Mouse (Mus musculus) brown adipose tissue, adult 24 weeks (tissue): ENCODE results near the gene Map3k12. TPM values are rescaled to one million over a fixed set of nuclear protein-coding genes. Genes with fewer than 3 reads are reported as not detected.

Source experiments
- H3K27ac ChIP-seq: fragments of 200-500 bp; replicated peaks from 2 replicates; pipeline ENCODE4 v1.5.1; 2012; ENCODE audit warnings: low read depth, mild to moderate bottlenecking, low read length
- H3K4me1 ChIP-seq: fragments of 200-500 bp; 2 replicates; pipeline ENCODE4 v1.6.1; 2012; ENCODE audit warnings: low read length, mixed read lengths; ENCODE audit not compliant: control insufficient read depth, insufficient read depth, insufficient read length
- H3K4me3 ChIP-seq: fragments of 200-500 bp; 2 replicates; pipeline ENCODE4 v1.5.1; 2012; ENCODE audit warnings: low read depth, mild to moderate bottlenecking, low read length, moderate library complexity; ENCODE audit not compliant: insufficient read depth
- polyA plus RNA-seq: library from polyadenylated mRNA; stranded (reverse); fragments of >200 nt; gene quantifications from 2 replicates; pipeline ENCODE4 v1.2.4, GENCODE M21; 2012; ENCODE audit not compliant: missing spikeins, insufficient read depth, insufficient read length

The Map3k12 gene
- polyA plus RNA-seq, 1 experiment, result 1.9 TPM

DNA sequence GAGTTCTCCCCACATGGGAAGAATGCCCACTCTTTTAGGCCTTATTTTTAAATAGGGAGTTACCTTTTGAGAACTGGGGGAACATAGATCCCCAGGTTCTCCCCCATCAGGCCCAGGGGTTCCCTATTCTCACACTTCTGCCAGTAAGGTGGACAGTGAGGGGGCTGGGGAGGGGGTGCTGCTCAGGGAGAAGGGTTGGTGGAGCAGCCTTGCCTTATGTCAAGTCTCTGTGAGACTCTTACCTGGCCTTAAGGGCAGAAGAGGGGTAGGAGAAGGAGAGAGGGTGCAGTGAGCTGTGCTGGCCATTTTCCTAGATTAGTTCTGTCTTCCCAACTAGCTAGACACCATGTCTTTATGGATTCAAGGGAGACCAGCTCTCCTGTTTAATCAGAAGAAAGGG is 4.4 kb downstream of the Map3k12 start:
- H3K4me1 ChIP-seq, result peaks cover 4% of the 10 kb centered on the region; the same call in 1 of the 2 replicates
- no peak overlapping the region for H3K27ac ChIP-seq
- no peak overlapping the region for H3K4me3 ChIP-seq

- Histone ChIP-seq H3K4me3 (no peak overlapping the region), H3K4me1 (peaks cover 4% of the 10 kb centered on the region; the same call in 1 of the 2 replicates), H3K27ac (no peak overlapping the region)
Measured at GRCm38 (mm10) chr15:102512010-102512409, 4.9 kb downstream of the Map3k12 start.

DNA sequence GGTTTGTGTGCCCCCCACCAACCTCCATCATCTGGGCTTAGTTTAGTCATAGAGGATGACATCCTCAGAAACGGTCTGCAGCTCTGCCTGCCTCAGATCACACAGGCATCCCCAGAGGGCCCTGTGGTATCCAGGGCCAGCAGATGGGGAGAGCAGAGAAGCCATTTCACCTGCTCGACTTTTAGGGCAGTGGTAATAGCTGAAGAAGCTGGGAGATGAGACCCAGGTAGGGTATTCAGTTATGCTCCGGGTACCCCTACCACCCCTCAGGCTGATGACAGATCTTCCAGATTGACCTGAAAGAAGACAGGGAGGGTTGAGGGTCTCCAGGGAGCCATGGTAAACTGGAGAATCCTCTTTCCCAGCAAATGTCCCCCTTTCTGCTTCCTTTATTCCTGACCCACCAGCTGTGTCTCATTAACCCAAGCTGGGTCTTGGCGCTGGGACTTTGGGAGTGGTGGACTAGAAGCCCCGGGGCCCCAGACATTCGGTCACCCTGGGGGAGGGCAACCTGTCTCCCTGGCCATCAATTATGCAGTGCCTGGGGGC is 5.5 kb downstream of the Map3k12 start:
- peak overlapping the region; percentile 68 for H3K4me3 ChIP-seq
- H3K4me1 ChIP-seq, result peaks cover 4% of the 10 kb centered on the region; the same call in 1 of the 2 replicates
- no peak overlapping the region for H3K27ac ChIP-seq

GRCm38 (mm10) chr15:102510590-102511284 is 6.1 kb downstream of the Map3k12 start:
- Histone ChIP-seq H3K27ac (no peak overlapping the region; the same call in 1 of the 2 replicates), H3K4me3 (peak overlapping the region; percentile 68)

GRCm38 (mm10) chr15:102510110-102510509 is 6.8 kb downstream of the Map3k12 start:
- Histone ChIP-seq H3K27ac (no peak overlapping the region), H3K4me3 (peak overlapping the region; percentile 68)

More at GRCm38 (mm10) chr15:102510590-102511284, 6.1 kb downstream of the Map3k12 start:
- H3K4me1 ChIP-seq, result no peaks in the 10 kb centered on the region; the same call in 1 of the 2 replicates

DNA sequence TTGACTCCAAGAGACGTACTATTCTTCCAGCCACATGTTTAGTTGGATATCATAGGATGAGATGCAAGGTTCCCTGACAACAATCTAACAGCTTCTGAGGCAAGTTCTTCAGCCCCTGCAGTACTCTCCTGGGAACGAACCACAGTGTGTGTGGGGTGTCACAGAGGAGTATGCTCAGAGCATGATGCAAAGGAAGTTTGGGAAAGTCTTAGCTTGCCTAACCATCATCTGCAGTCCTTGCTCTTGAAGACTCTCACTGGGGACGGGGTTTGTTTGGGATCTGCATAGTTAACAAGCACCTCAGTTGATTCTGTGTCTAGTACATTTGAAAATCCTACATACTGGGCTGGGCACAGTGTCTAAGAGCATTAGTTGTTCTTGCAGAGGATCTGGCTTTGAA is 8.5 kb downstream of the Map3k12 start:
- Histone ChIP-seq H3K4me1 (no peaks in the 10 kb centered on the region; the same call in 1 of the 2 replicates), H3K27ac (no peak overlapping the region), H3K4me3 (no peak overlapping the region)

More at GRCm38 (mm10) chr15:102510110-102510509, 6.8 kb downstream of the Map3k12 start:
- no peaks in the 10 kb centered on the region; the same call in 1 of the 2 replicates for H3K4me1 ChIP-seq

DNA sequence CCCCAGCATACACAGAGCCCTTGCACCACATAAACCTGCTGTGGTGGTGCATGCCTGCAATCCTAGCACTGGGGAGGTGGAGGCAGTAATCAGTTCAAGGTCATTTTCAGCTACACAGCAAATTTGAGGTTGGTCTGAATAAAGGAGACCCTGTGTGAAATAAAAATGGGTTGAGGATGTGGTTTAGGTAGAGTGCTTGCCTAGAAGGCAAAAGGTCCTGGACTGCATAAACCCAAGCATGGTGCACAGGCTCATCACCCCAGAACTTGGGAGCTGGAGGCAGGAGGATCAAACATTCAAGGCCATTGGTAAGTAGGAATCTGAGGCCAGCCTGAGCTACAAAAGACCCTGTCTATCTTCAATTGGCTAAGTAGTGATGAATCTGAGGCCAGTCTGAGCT is 9.3 kb downstream of the Map3k12 start:
- H3K4me3 ChIP-seq, result no peak overlapping the region
- H3K4me1 ChIP-seq, result no peaks in the 10 kb centered on the region; the same call in 1 of the 2 replicates
- H3K27ac ChIP-seq, result no peak overlapping the region

GRCm38 (mm10) chr15:102506864-102507263 is 10.0 kb downstream of the Map3k12 start:
- H3K4me3 ChIP-seq, result no peak overlapping the region
- no peaks in the 10 kb centered on the region; the same call in 1 of the 2 replicates for H3K4me1 ChIP-seq
- no peak overlapping the region for H3K27ac ChIP-seq

DNA sequence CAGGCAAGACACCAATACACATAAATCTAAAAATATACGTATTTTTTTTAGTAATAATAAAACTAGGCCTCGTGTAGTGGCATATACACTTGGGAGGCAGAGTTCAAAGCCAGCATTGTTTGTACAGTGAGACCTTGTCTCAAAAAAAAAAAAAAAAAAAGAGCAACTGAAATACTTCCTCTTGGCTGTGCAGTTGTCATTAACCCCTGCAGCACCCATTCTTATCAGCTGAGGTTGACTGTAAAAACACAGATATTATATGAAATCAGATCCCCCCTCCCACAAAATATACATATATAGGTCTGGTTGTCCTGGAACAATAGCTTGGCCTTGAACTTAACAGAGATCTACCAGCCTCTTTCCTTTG is 10.4 kb downstream of the Map3k12 start:
- Histone ChIP-seq H3K4me3 (no peak overlapping the region), H3K27ac (no peak overlapping the region), H3K4me1 (no peaks in the 10 kb centered on the region; the same call in 1 of the 2 replicates)

- no peaks in the 10 kb centered on the region; the same call in 1 of the 2 replicates for H3K4me1 ChIP-seq
- no peak overlapping the region for H3K27ac ChIP-seq
- H3K4me3 ChIP-seq, result no peak overlapping the region
Measured at GRCm38 (mm10) chr15:102505770-102506463, 10.9 kb downstream of the Map3k12 start.

GRCm38 (mm10) chr15:102505073-102505769 is 11.6 kb downstream of the Map3k12 start:
- no peaks in the 10 kb centered on the region; the same call in 1 of the 2 replicates for H3K4me1 ChIP-seq
- H3K4me3 ChIP-seq, result no peak overlapping the region
- no peak overlapping the region for H3K27ac ChIP-seq

DNA sequence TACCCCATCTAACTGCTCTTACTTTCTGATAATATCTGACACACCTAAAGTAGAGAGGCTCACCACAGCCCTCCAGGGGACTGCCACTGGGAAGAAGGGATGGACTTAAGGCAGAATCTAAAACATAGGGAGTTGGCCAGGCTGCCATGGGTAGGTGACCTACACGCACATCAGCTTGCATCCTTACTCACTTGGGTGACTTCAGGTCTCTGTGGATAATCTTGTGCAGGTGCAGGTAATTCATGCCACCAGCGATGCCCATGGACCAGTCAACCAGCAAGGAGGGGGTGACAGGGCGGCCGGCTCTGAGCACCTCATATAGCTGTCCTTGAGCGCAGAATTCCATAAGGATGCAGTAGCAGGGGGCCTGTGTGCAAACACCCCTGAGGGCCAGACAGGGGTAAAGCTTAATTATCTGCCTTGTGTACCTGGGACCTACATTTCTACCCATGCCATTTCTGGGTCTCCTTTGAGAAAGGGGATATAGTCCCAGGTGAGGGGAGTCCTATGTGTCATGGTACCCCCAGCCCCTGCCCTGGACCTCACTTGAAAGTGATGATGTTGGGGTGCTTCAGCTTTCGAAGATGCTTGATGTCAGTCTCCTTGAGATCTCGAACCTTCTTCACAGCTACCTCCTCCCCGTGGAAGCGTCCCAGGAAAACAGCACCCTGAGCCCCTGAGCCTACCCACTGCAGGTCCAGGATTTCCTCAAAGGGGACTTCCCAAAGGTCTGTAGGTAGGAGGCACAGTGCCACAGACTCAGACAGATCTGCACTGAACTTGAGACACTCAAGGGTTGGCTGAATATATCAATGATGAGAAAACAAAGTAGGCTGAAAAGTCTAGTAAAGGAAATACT is 12.7 kb downstream of the Map3k12 start:
- no peak overlapping the region for H3K4me3 ChIP-seq
- H3K27ac ChIP-seq, result no peak overlapping the region
- H3K4me1 ChIP-seq, result no peaks in the 10 kb centered on the region; the same call in 1 of the 2 replicates

GRCm38 (mm10) chr15:102503447-102503846 is 13.4 kb downstream of the Map3k12 start, which contains the start of gene Gm10337:
Gene Gm10337 (plus strand): TSS chr15:102503722.
- Histone ChIP-seq H3K4me1 (no peaks in the 10 kb centered on the region; the same call in 1 of the 2 replicates), H3K4me3 (no peak within 1 kb of the TSS), H3K27ac (no peak within 1 kb of the TSS)

GRCm38 (mm10) chr15:102502254-102502840 is 14.5 kb downstream of the Map3k12 start:
- H3K4me3 ChIP-seq, result no peak overlapping the region
- no peak overlapping the region for H3K27ac ChIP-seq
- H3K4me1 ChIP-seq, result no peaks in the 10 kb centered on the region; the same call in 1 of the 2 replicates
